Mouse (Mus musculus) CH12.LX (cell line): ENCODE data around the gene Dpp3. TPM values are rescaled to one million over a fixed set of nuclear protein-coding genes. Genes with fewer than 3 reads are reported as not detected.
"Not testable (repeated sequence)": the region's sequence is repeated elsewhere in the genome, so short reads cannot be mapped to it uniquely, and the experiment has no call there.

Source experiments
- DNase-seq: peaks from one replicate; pipeline ENCODE4 v3.0.0-alpha.2; 2013; ENCODE audit errors: extremely low read depth
- H3K27ac ChIP-seq: 2 replicates; pipeline ENCODE4 v1.5.1; 2012; ENCODE audit warnings: low read depth, mild to moderate bottlenecking, control low read depth, moderate library complexity; ENCODE audit not compliant: insufficient read depth
- H3K27me3 ChIP-seq: replicated peaks from 2 replicates; pipeline ENCODE3; 2012; ENCODE audit warnings: inconsistent platforms
- H3K36me3 ChIP-seq, 2 experiments: replicated peaks in 1 of 2; 2 replicates each; pipeline versions ENCODE3 to v1.6.1; 2012; ENCODE audit warnings: inconsistent platforms in 1 of 2, low read length in 1 of 2, mild to moderate bottlenecking in 1 of 2, mixed read lengths in 1 of 2, moderate library complexity in 1 of 2; ENCODE audit not compliant: control insufficient read depth in 1 of 2, insufficient read depth in 1 of 2
- H3K4me1 ChIP-seq, 2 experiments: 2 replicates each; pipeline ENCODE4 v1.6.1; 2012; ENCODE audit warnings: inconsistent platforms in 1 of 2, moderate library complexity in 1 of 2; ENCODE audit not compliant: insufficient read depth in 2 of 2, control insufficient read depth in 1 of 2
- H3K4me2 ChIP-seq: 2 replicates; pipeline ENCODE4 v1.6.1; 2012; ENCODE audit warnings: low read depth, mild to moderate bottlenecking, control low read depth; ENCODE audit not compliant: poor library complexity, insufficient read depth, severe bottlenecking
- H3K4me3 ChIP-seq, 3 experiments: fragments of 150-350 bp in 1 of 3; sonication (generic) in 1 of 3; replicated peaks in 1 of 3; 2 replicates each; pipeline versions ENCODE3 to v1.5.1; 2011 to 2012; ENCODE audit warnings: low read depth in 2 of 3, low read length in 2 of 3, mild to moderate bottlenecking in 2 of 3, moderate library complexity in 2 of 3, control low read depth in 1 of 3, improper control_type of control experiment in 1 of 3, inconsistent platforms in 1 of 3, mixed read lengths in 1 of 3; ENCODE audit not compliant: poor library complexity in 1 of 3
- H3K79me2 ChIP-seq: replicated peaks from 2 replicates; pipeline ENCODE4 v1.6.1; 2012; ENCODE audit warnings: mild to moderate bottlenecking, moderate library complexity; ENCODE audit not compliant: control insufficient read depth, poor library complexity, insufficient read depth, severe bottlenecking; ENCODE audit errors: extremely low read depth
- H3K9ac ChIP-seq: 2 replicates; pipeline ENCODE4 v1.6.1; 2012; ENCODE audit warnings: low read depth, mild to moderate bottlenecking, control low read depth, moderate library complexity; ENCODE audit not compliant: insufficient read depth
- H3K9me3 ChIP-seq: replicated peaks from 2 replicates; pipeline ENCODE3; 2012; ENCODE audit warnings: low read length, inconsistent platforms, mixed read lengths
- BHLHE40 ChIP-seq: IDR thresholded peaks from 2 replicates; pipeline ENCODE4 v1.6.1; 2011; ENCODE audit warnings: mild to moderate bottlenecking, low read depth, low read length, improper control_type of control experiment
- CHD1 ChIP-seq: IDR thresholded peaks from 2 replicates; pipeline ENCODE4 v1.6.1; 2012; ENCODE audit warnings: low read depth, low read length, improper control_type of control experiment, inconsistent platforms
- CHD2 ChIP-seq: IDR thresholded peaks from 2 replicates; pipeline ENCODE4 v1.6.1; 2011; ENCODE audit warnings: low read length, improper control_type of control experiment
- CTCF ChIP-seq, 2 experiments: IDR thresholded peaks in 1 of 2; conservative IDR thresholded peaks in 1 of 2; 2 replicates each; pipeline ENCODE4 v1.5.1; 2011 to 2012; ENCODE audit warnings: low read depth in 2 of 2, low read length in 2 of 2, improper control_type of control experiment in 1 of 2, inconsistent platforms in 1 of 2, mild to moderate bottlenecking in 1 of 2, moderate library complexity in 1 of 2
- EP300 ChIP-seq: IDR thresholded peaks from 2 replicates; pipeline ENCODE4 v1.6.1; 2011; ENCODE audit warnings: low read length, improper control_type of control experiment
- ETS1 ChIP-seq: conservative IDR thresholded peaks from 2 replicates; pipeline ENCODE4 v1.6.1; 2012; ENCODE audit warnings: low read depth, mild to moderate bottlenecking, inconsistent platforms, low read length, improper control_type of control experiment, moderate library complexity
- GABPA ChIP-seq: IDR thresholded peaks from 2 replicates; pipeline ENCODE4 v1.6.1; 2012; ENCODE audit warnings: low read depth, low read length, improper control_type of control experiment, inconsistent platforms; ENCODE audit not compliant: insufficient replicate concordance
- IRF4 ChIP-seq: IDR thresholded peaks from 2 replicates; pipeline ENCODE4 v1.6.1; 2014; ENCODE audit warnings: low read depth, mild to moderate bottlenecking, inconsistent platforms, low read length, improper control_type of control experiment
- JUN ChIP-seq: IDR thresholded peaks from 2 replicates; pipeline ENCODE4 v1.6.1; 2011; ENCODE audit warnings: low read depth, mild to moderate bottlenecking, low read length, improper control_type of control experiment, moderate library complexity; ENCODE audit not compliant: insufficient read depth
- MAX ChIP-seq: IDR thresholded peaks from 2 replicates; pipeline ENCODE4 v1.6.1; 2011; ENCODE audit warnings: low read length, improper control_type of control experiment
- MEF2A ChIP-seq: IDR thresholded peaks from 2 replicates; pipeline ENCODE4 v1.6.1; 2014; ENCODE audit warnings: low read depth, mild to moderate bottlenecking, inconsistent platforms, low read length, improper control_type of control experiment, borderline replicate concordance
- MXI1 ChIP-seq: IDR thresholded peaks from 2 replicates; pipeline ENCODE4 v1.6.1; 2011; ENCODE audit warnings: mild to moderate bottlenecking, low read depth, low read length, improper control_type of control experiment
- NRF1 ChIP-seq: IDR thresholded peaks from 2 replicates; pipeline ENCODE4 v1.6.1; 2014; ENCODE audit warnings: low read depth, mild to moderate bottlenecking, inconsistent platforms, low read length, improper control_type of control experiment, moderate library complexity
- RCOR1 ChIP-seq: conservative IDR thresholded peaks from 2 replicates; pipeline ENCODE4 v1.6.1; 2012; ENCODE audit warnings: low read depth, mild to moderate bottlenecking, inconsistent platforms, low read length, improper control_type of control experiment
- UBTF ChIP-seq: IDR thresholded peaks from 2 replicates; pipeline ENCODE4 v1.6.1; 2012; ENCODE audit warnings: low read depth, mild to moderate bottlenecking, inconsistent platforms, low read length, improper control_type of control experiment, moderate library complexity
- USF2 ChIP-seq: conservative IDR thresholded peaks from 2 replicates; pipeline ENCODE4 v1.6.1; 2011; ENCODE audit warnings: low read depth, low read length, improper control_type of control experiment
- ZC3H11A ChIP-seq: IDR thresholded peaks from 2 replicates; pipeline ENCODE4 v1.6.1; 2012; ENCODE audit warnings: low read depth, mild to moderate bottlenecking, inconsistent platforms, low read length, improper control_type of control experiment
- ZNF384 ChIP-seq: IDR thresholded peaks from 2 replicates; pipeline ENCODE4 v1.6.1; 2012; ENCODE audit warnings: low read depth, low read length, improper control_type of control experiment, inconsistent platforms
- dilution Hi-C: fragments of 300-500 bp; cut with MboI; formaldehyde crosslinking; loops from 2 replicates; pipeline ENCODE4 v1.14.3; 2020; ENCODE audit warnings: low sequenced_read_pairs; ENCODE audit not compliant: extremely low pct_unique_long_range_greater_than_20kb, extremely low pct_ligation_motif_present
- in situ Hi-C: fragments of 300-500 bp; cut with MboI; formaldehyde crosslinking; loops from 3 replicates; pipeline ENCODE4 v1.14.3; 2019; ENCODE audit warnings: low sequenced_read_pairs, low pct_ligation_motif_present, low pct_unique_long_range_greater_than_20kb, mixed read lengths
- polyA plus RNA-seq: library from polyadenylated mRNA; unstranded; fragments of >175 nt; gene quantifications from 2 replicates; pipeline ENCODE4 v1.2.1, GENCODE M21; 2012; ENCODE audit warnings: low read depth; ENCODE audit not compliant: insufficient read length
- total RNA-seq, 2 experiments: library from RNA; depleted of rRNA; stranded (reverse); fragments of 300-350 nt in 1 of 2; fragments of >200 nt in 1 of 2; gene quantifications; 2 replicates each; pipeline ENCODE4 v1.2.3; 2012 to 2014

Dpp3 gene
- total and polyA plus RNA-seq, 3 experiments, result 79.6 to 100.0 (median 89.7) TPM

GRCm38 (mm10) chr19:4948641-4949040 is 20.6 kb upstream of the Dpp3 start:
- H3K9ac ChIP-seq, H3K36me3 ChIP-seq, in situ Hi-C loops, H3K4me3 ChIP-seq, DNase-seq, H3K27ac ChIP-seq, dilution Hi-C loops, H3K4me2 ChIP-seq, H3K79me2 ChIP-seq, H3K9me3 ChIP-seq: not testable (repeated sequence)
- Histone ChIP-seq H3K4me1 (peaks cover 3 to 12% of the 10 kb centered on the region in 2 experiments; a peak in 2 of 4 replicates), H3K27me3 (peaks cover 25% of the 10 kb centered on the region)

DNA sequence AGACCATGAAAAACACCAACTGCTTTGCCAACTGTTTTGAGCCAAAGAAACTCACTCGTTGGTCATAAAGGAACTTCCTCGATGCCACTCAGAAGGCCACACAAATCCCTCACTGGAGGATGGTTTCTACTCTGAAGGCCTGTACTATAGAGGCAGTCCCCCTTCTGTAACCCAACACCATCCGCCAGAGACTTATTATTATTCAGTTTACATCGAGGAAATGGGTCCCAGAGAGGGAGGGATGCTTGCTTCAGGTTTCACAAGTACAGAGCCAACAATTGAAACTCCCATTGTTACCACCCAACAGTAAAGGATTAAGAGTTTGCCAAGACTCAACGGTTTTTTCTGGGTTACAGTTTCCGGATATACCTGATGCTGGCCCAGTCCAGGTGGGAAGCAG is 17.5 kb upstream of the Dpp3 start:
- peaks cover 8 to 22% of the 10 kb centered on the region in 2 experiments for H3K4me1 ChIP-seq
- in situ Hi-C loops, result no loop called here
- H3K4me2 ChIP-seq, result no peak overlapping the region
- H3K27me3 ChIP-seq, result peaks cover 39% of the 10 kb centered on the region
- TF ChIP-seq ETS1 (no peak), MXI1 (no peak), BHLHE40 (no peak), RCOR1 (no peak), CHD2 (no peak), MAX (no peak), JUN (no peak), EP300 (no peak), UBTF (no peak), MEF2A (no peak)
- peaks cover 2% of the 10 kb centered on the region for H3K9me3 ChIP-seq
- H3K79me2 ChIP-seq, result no peaks in the 10 kb centered on the region
- no peak overlapping the region for H3K27ac ChIP-seq
- dilution Hi-C loops, result no loop called here
- no peaks in the 10 kb centered on the region for H3K36me3 ChIP-seq
- no peak for DNase-seq
- H3K4me3 ChIP-seq, result no peak overlapping the region
- no peak overlapping the region for H3K9ac ChIP-seq

GRCm38 (mm10) chr19:4943253-4943588 is 15.1 kb upstream of the Dpp3 start:
- TF ChIP-seq IRF4 (no peak), CHD1 (no peak), ZC3H11A (no peak), ZNF384 (no peak), CTCF (conservative IDR thresholded peaks at IDR 0.05 in 1 of 2, IDR thresholded peaks at IDR 0.05 in 1 of 2; ENCODE audit: low read depth in 2 of 2, low read length in 2 of 2) (no peak), JUN (no peak), MAX (no peak), USF2 (no peak), NRF1 (no peak), GABPA (no peak), MXI1 (no peak)
- DNase-seq, result no peak
- H3K27me3 ChIP-seq, result peaks cover 58% of the 10 kb centered on the region

More at GRCm38 (mm10) chr19:4943253-4943588, 15.1 kb upstream of the Dpp3 start:
- Histone ChIP-seq H3K9ac (no peak overlapping the region), H3K4me3 (peak overlapping the region in 2 of 3 experiments; percentile 12 to 34), H3K4me2 (peak overlapping the region; percentile 80), H3K36me3 (no peaks in the 10 kb centered on the region), H3K4me1 (peaks cover 5 to 15% of the 10 kb centered on the region in 2 experiments), H3K27ac (no peak overlapping the region), H3K9me3 (no peaks in the 10 kb centered on the region), H3K79me2 (no peaks in the 10 kb centered on the region)
- dilution Hi-C loops, result no loop called here
- in situ Hi-C loops, result no loop called here
